Mouse (Mus musculus): ENCODE measurements at regions not wholly inside any gene's neighbourhood (a gene's known extent, or its start where the extent isn't known, plus 50 kb on each side); places are given as distances from the start of the nearest gene placed in this dataset.
A peak's percentile ranks its signal among the peaks of the same experiment; 100 is the strongest.

- no peaks in the 10 kb centered on the region for H3K4me1 ChIP-seq (ENCODE audit: control insufficient read depth, insufficient read depth)
- TF ChIP-seq CTCF (IDR thresholded peaks at IDR 0.05; ENCODE audit: low read depth) (no peak), EP300 (IDR thresholded peaks at IDR 0.05; ENCODE audit: low read depth) (no peak)
- no peaks in the 10 kb centered on the region for H3K36me3 ChIP-seq (replicated peaks; ENCODE audit: control insufficient read depth, insufficient read depth, low read length)
- DNase-seq (ENCODE audit: low spot score) = no peak
- no peak overlapping the region for H3K9ac ChIP-seq (replicated peaks; ENCODE audit: low read depth, low read length)
- 87% methylated on average over 2 of the region's 2 CpGs for WGBS
- H3K27ac ChIP-seq (ENCODE audit: low read depth) = no peak overlapping the region
- no peak for ATAC-seq (ENCODE audit: insufficient read depth, low read depth)
- H3K9me3 ChIP-seq (replicated peaks; ENCODE audit: control insufficient read depth, low read length) = no peaks in the 10 kb centered on the region
- H3K4me2 ChIP-seq (ENCODE audit: low read depth, low read length) = no peak overlapping the region
- no peaks in the 10 kb centered on the region for H3K27me3 ChIP-seq (ENCODE audit: control insufficient read depth, insufficient read depth, low read length)
- no peak overlapping the region for H3K4me3 ChIP-seq (ENCODE audit: low read depth, low read length)
Measured at GRCm38 (mm10) chr5:126718421-126718820, 523.2 kb upstream of the Tmem132c start.

DNA sequence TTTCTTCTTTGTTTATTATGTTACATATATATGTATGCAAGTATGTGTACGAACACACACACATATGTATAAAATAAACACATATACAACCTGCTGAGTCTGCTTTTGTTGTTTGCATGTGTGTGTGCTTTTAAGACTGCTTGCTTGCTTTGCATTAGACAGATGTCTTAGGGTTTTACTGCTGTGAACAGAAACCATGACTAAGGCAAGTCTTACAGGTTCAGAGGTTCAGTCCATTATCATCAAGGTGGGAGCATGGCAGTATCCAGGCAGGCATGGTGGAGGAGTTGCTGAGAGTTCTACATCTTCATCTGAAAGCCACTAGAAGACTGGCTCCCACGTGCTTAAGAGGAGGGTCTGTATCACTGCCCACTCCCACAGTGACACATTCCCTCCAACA, 520.3 kb upstream of the Tmem132c start:
- TF ChIP-seq EP300 (IDR thresholded peaks at IDR 0.05; ENCODE audit: low read depth) (no peak), CTCF (IDR thresholded peaks at IDR 0.05; ENCODE audit: low read depth) (no peak)
- Histone ChIP-seq H3K4me1 (ENCODE audit: control insufficient read depth, insufficient read depth) (no peaks in the 10 kb centered on the region), H3K27me3 (ENCODE audit: control insufficient read depth, insufficient read depth, low read length) (no peaks in the 10 kb centered on the region), H3K4me3 (ENCODE audit: low read depth, low read length) (no peak overlapping the region), H3K4me2 (ENCODE audit: low read depth, low read length) (no peak overlapping the region), H3K9me3 (replicated peaks; ENCODE audit: control insufficient read depth, low read length) (no peaks in the 10 kb centered on the region), H3K27ac (ENCODE audit: low read depth) (no peak overlapping the region), H3K9ac (replicated peaks; ENCODE audit: low read depth, low read length) (no peak overlapping the region), H3K36me3 (replicated peaks; ENCODE audit: control insufficient read depth, insufficient read depth, low read length) (no peaks in the 10 kb centered on the region)
- WGBS = 64% methylated on average over 2 of the region's 2 CpGs
- ATAC-seq (ENCODE audit: insufficient read depth, low read depth) (no peak), DNase-seq (ENCODE audit: low spot score) (no peak)

DNA sequence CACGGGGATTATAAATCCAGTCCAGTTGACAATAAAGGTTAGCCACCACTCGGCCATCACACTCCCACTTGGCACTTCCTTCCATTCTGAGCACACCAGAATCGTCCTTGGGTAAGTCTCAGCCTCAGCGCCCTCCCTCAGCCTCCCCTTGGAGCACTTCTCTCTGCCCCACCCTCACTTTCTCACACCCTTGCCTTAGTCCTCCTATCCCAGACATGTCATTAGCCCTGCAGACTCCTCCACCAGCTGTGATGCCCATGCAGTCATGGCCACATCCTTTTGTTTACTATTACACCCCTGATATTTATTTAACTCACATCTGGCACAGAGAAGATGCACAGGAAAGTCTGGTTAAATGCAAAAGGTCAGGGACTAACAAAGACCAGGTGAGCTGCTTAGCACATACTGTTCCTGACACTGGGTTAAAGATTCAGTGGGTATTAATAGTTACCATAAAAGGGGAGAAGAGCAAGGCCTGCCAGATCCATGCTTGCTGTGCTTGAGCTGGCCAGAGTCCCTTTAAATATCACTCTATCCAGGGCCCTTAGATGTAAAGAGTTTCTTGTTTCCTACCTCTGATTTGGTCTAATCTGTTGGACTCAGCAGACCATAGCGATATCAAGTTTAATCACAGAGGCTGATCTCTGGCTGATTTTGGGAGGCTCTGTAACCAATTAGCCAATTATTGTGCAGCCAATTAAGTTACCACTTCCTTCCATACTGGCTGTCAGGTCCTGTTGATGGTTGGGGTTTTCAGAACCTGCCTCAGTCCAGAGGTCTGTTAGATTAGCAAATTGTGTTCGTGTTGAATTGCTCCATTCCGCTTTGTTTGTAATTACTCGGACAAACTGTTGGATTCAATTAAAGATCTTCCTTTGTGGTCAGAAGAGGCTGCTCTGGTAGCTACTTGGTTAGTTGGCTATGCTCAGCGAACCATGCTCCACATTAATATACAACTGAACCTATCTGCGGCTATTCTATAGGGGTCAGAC, 518.0 kb upstream of the Tmem132c start:
- Histone ChIP-seq H3K9ac (replicated peaks; ENCODE audit: low read depth, low read length) (no peak overlapping the region), H3K4me3 (ENCODE audit: low read depth, low read length) (no peak overlapping the region), H3K4me2 (ENCODE audit: low read depth, low read length) (no peak overlapping the region), H3K9me3 (replicated peaks; ENCODE audit: control insufficient read depth, low read length) (no peaks in the 10 kb centered on the region), H3K27me3 (ENCODE audit: control insufficient read depth, insufficient read depth, low read length) (no peaks in the 10 kb centered on the region), H3K27ac (ENCODE audit: low read depth) (no peak overlapping the region), H3K36me3 (replicated peaks; ENCODE audit: control insufficient read depth, insufficient read depth, low read length) (no peaks in the 10 kb centered on the region), H3K4me1 (ENCODE audit: control insufficient read depth, insufficient read depth) (no peaks in the 10 kb centered on the region)
- WGBS = 63% methylated on average over 10 of the region's 10 CpGs
- DNase-seq (ENCODE audit: low spot score) (no peak), ATAC-seq (ENCODE audit: insufficient read depth, low read depth) (no peak)
- no peak for TF ChIP-seq CTCF (IDR thresholded peaks at IDR 0.05; ENCODE audit: low read depth)

- no peak for DNase-seq (ENCODE audit: low spot score)
- TF ChIP-seq EP300 (IDR thresholded peaks at IDR 0.05; ENCODE audit: low read depth) = no peak
- no peak for TF ChIP-seq CTCF (IDR thresholded peaks at IDR 0.05; ENCODE audit: low read depth)
- no peaks in the 10 kb centered on the region for H3K9me3 ChIP-seq (replicated peaks; ENCODE audit: control insufficient read depth, low read length)
- H3K4me1 ChIP-seq (ENCODE audit: control insufficient read depth, insufficient read depth) = no peaks in the 10 kb centered on the region
- WGBS = 61% methylated on average over 9 of the region's 9 CpGs
- ATAC-seq (ENCODE audit: insufficient read depth, low read depth) = no peak
- no peak overlapping the region for H3K27ac ChIP-seq (ENCODE audit: low read depth)
- H3K27me3 ChIP-seq (ENCODE audit: control insufficient read depth, insufficient read depth, low read length) = no peaks in the 10 kb centered on the region
- no peak overlapping the region for H3K4me2 ChIP-seq (ENCODE audit: low read depth, low read length)
- no peak overlapping the region for H3K9ac ChIP-seq (replicated peaks; ENCODE audit: low read depth, low read length)
- no peak overlapping the region for H3K4me3 ChIP-seq (ENCODE audit: low read depth, low read length)
- no peaks in the 10 kb centered on the region for H3K36me3 ChIP-seq (replicated peaks; ENCODE audit: control insufficient read depth, insufficient read depth, low read length)
Measured at GRCm38 (mm10) chr5:126724329-126724728, 517.3 kb upstream of the Tmem132c start.

- Histone ChIP-seq H3K4me2 (ENCODE audit: low read depth, low read length) (peak overlapping the region; percentile 44; the same call in 1 of the 2 replicates), H3K9ac (replicated peaks; ENCODE audit: low read depth, low read length) (no peak overlapping the region), H3K27ac (ENCODE audit: low read depth) (no peak overlapping the region), H3K9me3 (replicated peaks; ENCODE audit: control insufficient read depth, low read length) (no peaks in the 10 kb centered on the region), H3K27me3 (ENCODE audit: control insufficient read depth, insufficient read depth, low read length) (no peaks in the 10 kb centered on the region), H3K4me1 (ENCODE audit: control insufficient read depth, insufficient read depth) (no peaks in the 10 kb centered on the region), H3K36me3 (replicated peaks; ENCODE audit: control insufficient read depth, insufficient read depth, low read length) (no peaks in the 10 kb centered on the region), H3K4me3 (ENCODE audit: low read depth, low read length) (no peak overlapping the region)
- 4% methylated on average over 11 of the region's 15 CpGs for WGBS
- no peak for DNase-seq (ENCODE audit: low spot score)
- ATAC-seq (ENCODE audit: insufficient read depth, low read depth) = no peak
- TF ChIP-seq CTCF (IDR thresholded peaks at IDR 0.05; ENCODE audit: low read depth) = peak; percentile 50
- no peak for TF ChIP-seq EP300 (IDR thresholded peaks at IDR 0.05; ENCODE audit: low read depth)
Measured at GRCm38 (mm10) chr5:126733470-126733869, 508.1 kb upstream of the Tmem132c start.
